Mouse (Mus musculus): Measurements from ENCODE around the gene Slc38a1. TPM values are rescaled to one million over a fixed set of nuclear protein-coding genes. Genes with fewer than 3 reads are reported as not detected.

Slc38a1 gene
- polyA plus RNA-seq, 1 experiment from 2014 or later, result 93.0 TPM

DNA sequence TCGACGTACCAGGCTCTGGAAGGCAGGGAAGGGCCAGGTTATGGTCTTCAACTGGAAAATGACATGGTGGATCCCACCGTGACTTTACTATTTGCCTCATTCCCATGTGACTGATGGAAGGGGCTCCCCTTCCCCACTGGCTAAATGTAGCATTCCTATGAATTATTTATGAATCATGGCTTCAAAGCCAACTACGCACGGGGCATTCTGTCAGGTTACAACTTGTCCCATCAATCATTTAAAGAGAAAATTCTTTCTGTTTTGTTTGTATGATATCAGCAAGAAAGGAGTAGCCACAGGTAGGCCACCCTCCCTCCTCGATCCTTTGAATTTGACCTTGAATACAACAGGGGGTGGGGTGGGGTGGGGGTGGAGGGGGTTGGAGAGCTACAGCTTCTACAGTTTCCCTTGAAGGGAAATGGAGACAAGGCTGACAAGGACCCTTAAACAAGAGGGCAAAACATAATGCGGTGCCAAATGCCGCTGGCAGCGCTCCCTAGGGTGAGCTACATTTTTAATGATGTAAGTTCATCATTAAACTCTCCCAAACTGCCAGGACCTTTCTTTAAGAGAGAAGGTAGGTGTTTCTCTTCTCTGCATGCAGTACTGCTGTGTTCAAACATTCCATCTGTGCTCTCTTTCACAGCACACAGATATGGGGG lies 53.6 kb downstream of the Slc38a1 start:
- Histone ChIP-seq H3K4me2 (no peak overlapping the region), H3K27me3 (replicated peaks) (no peaks in the 10 kb centered on the region), H3K4me3 (no peak overlapping the region), H3K9me3 (replicated peaks) (no peaks in the 10 kb centered on the region), H3K27ac (ENCODE audit: poor library complexity, severe bottlenecking) (no peak overlapping the region), H3K36me3 (peaks cover 75% of the 10 kb centered on the region), H3K9ac (no peak overlapping the region), H3K4me1 (replicated peaks) (peaks cover 12% of the 10 kb centered on the region)
- ATAC-seq (ENCODE audit: insufficient number of reproducible peaks, low FRiP score), result no peak
- WGBS, result 88% methylated on average over 9 of the region's 9 CpGs

DNA sequence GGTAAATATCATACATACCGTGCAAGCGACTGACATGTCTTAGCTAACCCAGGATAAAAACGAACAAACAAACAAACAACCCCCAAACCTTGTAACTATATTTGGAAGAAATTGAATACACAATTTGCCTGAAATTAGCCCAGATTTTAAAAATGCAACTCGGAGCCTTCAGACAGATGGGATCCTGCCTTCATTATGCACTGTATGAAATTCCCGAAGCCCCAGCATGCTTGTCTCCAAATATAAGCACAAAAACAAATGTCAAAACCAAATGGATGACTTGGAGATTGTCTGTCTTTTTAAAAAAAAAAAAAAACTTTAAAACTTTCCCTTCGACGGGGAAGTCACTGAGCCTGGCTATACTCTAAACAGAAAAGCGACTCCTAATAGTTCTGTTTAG lies 54.7 kb downstream of the Slc38a1 start:
- H3K4me1 ChIP-seq (replicated peaks), result peaks cover 5% of the 10 kb centered on the region
- 90% methylated on average over 8 of the region's 8 CpGs for WGBS
- no peak for ATAC-seq (ENCODE audit: insufficient number of reproducible peaks, low FRiP score)
- no peak overlapping the region for H3K4me2 ChIP-seq
- H3K27me3 ChIP-seq (replicated peaks), result no peaks in the 10 kb centered on the region
- peaks cover 85% of the 10 kb centered on the region for H3K36me3 ChIP-seq
- no peaks in the 10 kb centered on the region for H3K9me3 ChIP-seq (replicated peaks)
- no peak overlapping the region for H3K27ac ChIP-seq (ENCODE audit: poor library complexity, severe bottlenecking)
- no peak overlapping the region for H3K4me3 ChIP-seq
- H3K9ac ChIP-seq, result no peak overlapping the region

DNA sequence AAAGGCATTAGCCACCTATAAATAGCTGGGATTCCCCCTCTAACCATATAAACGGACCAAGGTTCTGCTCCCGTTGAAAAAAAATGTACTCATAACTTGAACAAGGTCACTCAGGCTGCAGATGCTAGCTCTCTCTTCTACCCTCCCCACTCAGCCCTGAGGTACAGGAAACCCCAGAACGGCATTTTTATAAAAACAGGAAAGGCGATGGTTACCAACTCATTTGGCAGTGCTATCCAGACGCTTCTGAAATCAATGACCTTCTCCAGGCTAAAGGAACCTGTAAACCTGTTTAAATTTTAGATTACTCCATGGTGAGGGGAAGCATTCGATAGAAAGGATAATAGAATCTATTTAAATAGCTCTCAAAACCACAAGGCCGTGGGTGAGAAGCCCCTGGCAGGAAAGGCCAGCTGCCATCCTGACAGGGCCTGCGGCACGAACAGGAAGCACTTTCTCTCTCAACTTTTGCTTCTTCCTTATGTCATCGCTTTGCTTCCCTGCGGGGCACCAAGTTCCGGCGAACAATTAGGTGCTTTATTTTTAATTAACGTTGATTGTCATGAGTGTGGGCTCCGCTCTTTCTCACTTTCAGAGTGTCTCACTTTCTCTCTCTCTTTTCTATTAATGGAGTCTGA lies 59.2 kb downstream of the Slc38a1 start:
- no peak overlapping the region for H3K9ac ChIP-seq
- H3K27ac ChIP-seq (ENCODE audit: poor library complexity, severe bottlenecking), result no peak overlapping the region
- no peak for ATAC-seq (ENCODE audit: insufficient number of reproducible peaks, low FRiP score)
- H3K4me1 ChIP-seq (replicated peaks), result no peaks in the 10 kb centered on the region
- no peak overlapping the region for H3K4me2 ChIP-seq
- peaks cover 77% of the 10 kb centered on the region for H3K36me3 ChIP-seq
- no peak overlapping the region for H3K4me3 ChIP-seq
- H3K9me3 ChIP-seq (replicated peaks), result no peaks in the 10 kb centered on the region
- H3K27me3 ChIP-seq (replicated peaks), result no peaks in the 10 kb centered on the region
- 87% methylated on average over 15 of the region's 15 CpGs for WGBS

DNA sequence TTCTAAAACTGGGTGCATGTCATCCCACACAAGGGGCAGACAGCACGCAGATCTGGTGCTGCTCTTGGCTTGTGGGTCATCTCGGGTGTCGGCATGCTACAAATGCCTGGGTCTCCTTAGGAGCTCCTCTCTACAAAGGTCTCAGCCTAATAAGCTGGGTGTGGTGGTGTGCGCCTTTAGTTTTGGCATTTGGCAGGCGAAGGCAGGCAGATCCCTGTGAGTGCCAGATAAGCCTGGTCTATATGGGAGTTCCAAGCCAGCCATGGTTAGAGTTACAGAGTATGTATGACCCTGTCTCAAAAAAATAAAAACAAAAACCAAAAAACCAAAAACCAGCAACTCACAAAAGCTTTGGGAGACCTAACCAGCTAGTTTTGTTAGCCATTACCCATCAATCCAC lies 65.7 kb downstream of the Slc38a1 start:
- H3K9me3 ChIP-seq (replicated peaks), result no peaks in the 10 kb centered on the region
- no peak overlapping the region for H3K4me3 ChIP-seq
- ATAC-seq (ENCODE audit: insufficient number of reproducible peaks, low FRiP score), result no peak
- no peaks in the 10 kb centered on the region for H3K27me3 ChIP-seq (replicated peaks)
- H3K4me1 ChIP-seq (replicated peaks), result no peaks in the 10 kb centered on the region
- peaks cover 78% of the 10 kb centered on the region for H3K36me3 ChIP-seq
- 91% methylated on average over 5 of the region's 5 CpGs for WGBS
- no peak overlapping the region for H3K27ac ChIP-seq (ENCODE audit: poor library complexity, severe bottlenecking)
- H3K4me2 ChIP-seq, result no peak overlapping the region
- H3K9ac ChIP-seq, result no peak overlapping the region

DNA sequence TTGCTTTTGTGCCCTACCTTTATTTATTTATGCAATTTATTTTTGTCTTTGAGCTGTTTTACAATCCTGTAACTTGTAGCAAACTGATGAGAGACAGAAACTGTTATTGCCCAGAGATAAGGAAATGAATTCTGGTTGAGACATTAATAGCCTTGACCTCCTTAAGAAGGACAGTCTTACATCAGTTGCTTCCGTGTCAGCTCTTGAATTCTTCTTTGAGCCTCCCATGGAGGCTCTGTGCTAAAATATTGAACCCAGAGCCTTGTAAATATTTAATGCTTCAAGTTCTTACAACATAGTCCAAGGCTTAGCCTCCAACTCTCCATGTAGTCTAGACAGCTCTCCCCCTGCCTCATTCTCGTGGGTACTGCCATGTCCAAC lies 73.7 kb downstream of the Slc38a1 start:
- Histone ChIP-seq H3K9me3 (replicated peaks) (no peaks in the 10 kb centered on the region), H3K9ac (no peak overlapping the region), H3K36me3 (peaks cover 14% of the 10 kb centered on the region), H3K4me2 (no peak overlapping the region), H3K4me3 (no peak overlapping the region), H3K27ac (ENCODE audit: poor library complexity, severe bottlenecking) (no peak overlapping the region), H3K27me3 (replicated peaks) (no peaks in the 10 kb centered on the region), H3K4me1 (replicated peaks) (peaks cover 20% of the 10 kb centered on the region)
- ATAC-seq (ENCODE audit: insufficient number of reproducible peaks, low FRiP score), result no peak
- WGBS, result 58% methylated on average over 2 of the region's 2 CpGs

DNA sequence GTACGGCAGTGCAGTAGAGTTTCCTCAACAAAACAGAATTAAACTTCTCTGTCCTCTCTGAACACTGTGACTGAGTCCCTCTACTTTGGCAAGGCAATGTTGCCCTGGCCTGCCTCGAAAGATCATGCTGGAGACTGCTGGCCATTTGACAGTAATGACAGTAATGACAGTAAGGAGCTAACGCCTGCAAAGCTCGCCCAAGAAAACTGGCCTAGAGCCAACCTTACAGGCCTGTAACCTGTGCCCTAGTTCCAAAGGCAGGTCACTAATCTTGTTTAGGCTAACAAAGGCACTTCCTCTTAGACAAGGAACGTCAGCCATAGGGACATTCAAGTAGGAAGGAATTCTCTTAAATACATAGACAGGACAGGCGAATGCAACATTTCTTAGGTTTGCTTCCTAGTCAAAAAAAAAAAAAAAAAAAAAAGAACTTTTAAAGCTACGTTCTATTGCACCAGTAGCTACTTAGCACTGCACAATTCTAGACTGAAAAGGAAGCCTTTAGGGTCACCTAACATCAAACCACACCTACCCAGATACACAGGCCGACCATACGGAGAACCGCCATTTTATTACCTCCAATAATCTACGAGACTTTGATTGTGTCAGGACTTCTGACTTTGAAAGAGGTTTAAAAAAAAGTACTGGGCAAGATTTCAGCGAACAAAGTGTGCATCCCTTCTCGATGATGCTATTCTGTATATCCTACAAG lies 74.3 kb downstream of the Slc38a1 start:
- Histone ChIP-seq H3K9ac (no peak overlapping the region), H3K27me3 (replicated peaks) (no peaks in the 10 kb centered on the region), H3K4me1 (replicated peaks) (peaks cover 20% of the 10 kb centered on the region), H3K4me3 (no peak overlapping the region), H3K27ac (ENCODE audit: poor library complexity, severe bottlenecking) (peak overlapping the region; percentile 51; the same call in 1 of the 2 replicates), H3K9me3 (replicated peaks) (no peaks in the 10 kb centered on the region), H3K36me3 (peaks cover 8% of the 10 kb centered on the region), H3K4me2 (no peak overlapping the region)
- 53% methylated on average over 13 of the region's 13 CpGs for WGBS
- ATAC-seq (ENCODE audit: insufficient number of reproducible peaks, low FRiP score), result 0 out of 2 replicates have a peak, but pooled peaks have one; percentile 50

DNA sequence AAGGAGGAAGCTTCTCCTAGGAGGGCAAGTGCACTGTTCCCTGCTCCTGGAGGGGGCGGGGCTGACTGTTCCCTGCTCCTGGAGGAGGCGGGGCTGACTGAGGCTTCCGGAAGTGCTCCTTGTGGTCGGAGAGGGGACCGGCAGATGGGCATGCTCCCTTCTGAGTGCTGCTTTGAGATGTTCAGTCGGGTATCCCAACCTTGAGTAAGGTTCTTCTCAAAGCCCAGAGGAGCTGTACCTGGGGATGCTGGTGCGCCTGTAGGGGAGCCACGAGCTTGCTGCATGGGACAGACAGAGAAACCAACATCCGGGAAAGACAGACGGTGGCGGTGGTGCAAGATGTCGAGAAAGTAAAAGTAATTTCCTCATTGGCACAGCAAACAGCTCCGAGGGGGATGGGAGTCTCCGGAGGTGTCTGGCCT lies 75.9 kb downstream of the Slc38a1 start:
- H3K27ac ChIP-seq (ENCODE audit: poor library complexity, severe bottlenecking), result no peak overlapping the region

DNA sequence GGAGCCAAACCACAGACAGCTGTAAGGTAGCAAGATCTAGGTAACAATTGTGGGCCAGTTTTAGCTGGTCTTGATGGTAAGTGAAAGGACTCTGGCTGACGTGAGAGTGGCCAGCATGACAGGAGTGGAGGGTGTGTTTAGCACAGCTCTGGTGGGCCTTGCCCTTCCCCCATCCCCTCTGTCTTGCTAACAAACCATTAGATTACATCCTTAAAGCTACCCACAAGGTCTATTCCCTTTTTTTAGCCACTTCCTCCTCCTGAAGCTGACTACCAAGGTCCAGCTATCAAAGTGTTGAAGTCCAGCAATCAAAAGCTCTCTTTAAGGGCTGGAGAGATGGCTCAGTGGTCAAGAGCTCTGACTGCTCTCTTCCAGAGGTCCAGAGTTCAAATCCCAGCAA lies 78.9 kb downstream of the Slc38a1 start:
- Histone ChIP-seq H3K9me3 (replicated peaks) (no peaks in the 10 kb centered on the region), H3K4me1 (replicated peaks) (peaks cover 18% of the 10 kb centered on the region), H3K4me2 (no peak overlapping the region), H3K27ac (ENCODE audit: poor library complexity, severe bottlenecking) (no peak overlapping the region), H3K4me3 (no peak overlapping the region), H3K36me3 (no peaks in the 10 kb centered on the region), H3K9ac (no peak overlapping the region), H3K27me3 (replicated peaks) (no peaks in the 10 kb centered on the region)
- no peak for ATAC-seq (ENCODE audit: insufficient number of reproducible peaks, low FRiP score)
- 59% methylated on average over 1 of the region's 1 CpGs for WGBS

More for the DNA sequence above, 75.9 kb downstream of the Slc38a1 start:
- H3K27me3 ChIP-seq (replicated peaks), result no peaks in the 10 kb centered on the region
- H3K4me3 ChIP-seq, result peak overlapping the region; percentile 44
- WGBS, result 10% methylated on average over 14 of the region's 14 CpGs
- no peaks in the 10 kb centered on the region for H3K9me3 ChIP-seq (replicated peaks)
- no peak for ATAC-seq (ENCODE audit: insufficient number of reproducible peaks, low FRiP score)
- H3K9ac ChIP-seq, result 0 out of 2 replicates have a peak overlapping the region, but pooled peaks have one; percentile 41
- peak overlapping the region; percentile 67 for H3K4me2 ChIP-seq
- H3K36me3 ChIP-seq, result no peaks in the 10 kb centered on the region
- H3K4me1 ChIP-seq (replicated peaks), result peaks cover 20% of the 10 kb centered on the region

DNA sequence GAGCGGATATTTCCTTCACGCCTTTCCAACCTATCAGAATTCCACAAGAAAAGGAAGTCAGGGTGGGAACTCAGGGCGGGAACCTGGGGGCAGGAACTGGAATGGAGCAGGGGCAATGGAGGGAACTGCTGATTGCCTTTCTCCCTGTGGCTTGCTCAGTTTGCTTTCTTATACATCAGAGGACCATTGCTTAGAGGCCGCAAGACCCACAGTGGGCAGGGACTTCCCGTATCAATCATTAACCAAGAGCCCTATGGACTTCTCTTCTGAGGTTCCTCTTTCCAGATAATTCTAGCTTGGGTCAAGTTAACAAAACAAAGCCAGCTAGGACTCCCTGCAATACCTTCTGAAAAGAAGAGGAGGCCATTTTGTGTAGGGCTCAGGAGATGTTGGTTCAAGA lies 80.2 kb downstream of the Slc38a1 start:
- Histone ChIP-seq H3K27ac (ENCODE audit: poor library complexity, severe bottlenecking) (no peak overlapping the region), H3K4me3 (no peak overlapping the region), H3K36me3 (no peaks in the 10 kb centered on the region), H3K9me3 (replicated peaks) (no peaks in the 10 kb centered on the region), H3K4me1 (replicated peaks) (peaks cover 10% of the 10 kb centered on the region; the same call in 1 of the 2 replicates), H3K27me3 (replicated peaks) (no peaks in the 10 kb centered on the region), H3K9ac (no peak overlapping the region), H3K4me2 (no peak overlapping the region)
- 86% methylated on average over 5 of the region's 5 CpGs for WGBS
- no peak for ATAC-seq (ENCODE audit: insufficient number of reproducible peaks, low FRiP score)

DNA sequence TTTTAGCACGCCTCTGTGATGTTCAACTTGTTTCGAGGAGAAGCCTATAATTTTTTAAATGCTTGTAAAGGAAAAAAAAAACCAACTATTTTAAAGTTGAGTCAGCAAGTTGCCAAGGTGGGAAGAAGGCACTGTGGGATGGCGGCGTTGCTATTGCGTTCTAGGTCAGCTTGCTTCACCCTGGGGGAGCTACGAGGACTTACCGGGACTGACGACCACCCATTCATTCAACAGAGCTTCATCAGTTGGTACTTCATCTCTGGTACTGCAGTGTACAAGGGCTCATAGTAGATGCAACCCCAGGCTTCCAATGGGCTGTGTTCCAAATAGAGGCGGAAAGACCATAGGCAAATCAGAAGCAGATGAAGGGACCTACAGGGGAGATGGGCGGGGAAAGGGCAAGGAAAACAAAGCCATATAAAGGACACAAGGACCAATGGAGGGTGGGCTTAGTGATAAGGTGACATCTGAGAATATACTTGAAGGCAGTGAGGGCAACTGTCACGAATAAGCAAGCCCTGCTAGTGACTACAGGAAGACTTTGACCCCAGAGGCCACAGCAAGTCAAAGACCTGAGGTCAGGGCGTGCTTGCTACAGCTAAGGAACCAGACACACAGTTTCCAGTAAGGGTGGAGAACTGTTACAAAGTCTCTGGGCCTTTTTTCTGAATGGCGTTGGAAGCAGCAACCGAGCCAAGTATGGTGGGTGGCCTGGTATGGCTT lies 82.0 kb downstream of the Slc38a1 start:
- Histone ChIP-seq H3K27me3 (replicated peaks) (no peaks in the 10 kb centered on the region), H3K9ac (no peak overlapping the region), H3K36me3 (no peaks in the 10 kb centered on the region), H3K4me2 (no peak overlapping the region), H3K27ac (ENCODE audit: poor library complexity, severe bottlenecking) (no peak overlapping the region), H3K4me3 (no peak overlapping the region), H3K9me3 (replicated peaks) (no peaks in the 10 kb centered on the region), H3K4me1 (replicated peaks) (no peaks in the 10 kb centered on the region)
- 89% methylated on average over 14 of the region's 14 CpGs for WGBS
- ATAC-seq (ENCODE audit: insufficient number of reproducible peaks, low FRiP score), result no peak
